Mouse (Mus musculus): ENCODE results near the gene Rfxank.

DNA sequence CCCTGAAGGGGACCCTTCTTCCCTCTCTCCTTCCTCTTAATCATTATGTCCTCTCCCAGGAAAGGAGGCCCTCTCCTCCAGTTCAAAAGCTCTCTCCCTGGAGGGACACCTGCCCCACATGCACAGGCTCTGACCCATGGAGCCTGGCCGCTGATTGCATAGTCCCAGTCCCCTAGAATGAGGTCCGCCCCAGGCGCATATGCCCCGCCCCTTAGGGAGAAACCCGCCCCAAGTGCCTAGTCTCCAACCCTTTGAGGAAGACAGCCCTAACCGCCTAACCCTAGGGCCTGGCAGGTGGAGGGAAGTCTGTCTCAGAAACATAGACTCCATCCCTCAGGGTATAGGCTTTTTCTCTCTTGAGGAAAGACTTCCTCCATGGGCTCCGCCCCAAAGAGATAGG is 51.7 kb downstream of the Rfxank start:
- TF ChIP-seq MYOG (IDR thresholded peaks at IDR 0.05; ENCODE audit: control insufficient read depth in 1 of 3, insufficient read depth in 1 of 3, insufficient read length in 2 of 3, low read depth in 2 of 3) (no peak), SRF (IDR thresholded peaks at IDR 0.05; ENCODE audit: control insufficient read depth, insufficient read length, low read depth) (no peak), POLR2A (IDR thresholded peaks at IDR 0.05; ENCODE audit: insufficient read length, low read depth) (no peak), POLR2AphosphoS2 (IDR thresholded peaks at IDR 0.05; ENCODE audit: insufficient read length, low read depth) (no peak), MYOD1 (IDR thresholded peaks at IDR 0.05; ENCODE audit: control insufficient read depth in 1 of 3, insufficient read length in 2 of 3, low read depth in 2 of 3) (no peak), MAX (IDR thresholded peaks at IDR 0.05; ENCODE audit: low read depth) (no peak), E2F4 (IDR thresholded peaks at IDR 0.05; ENCODE audit: insufficient read depth) (no peak), TCF12 (IDR thresholded peaks at IDR 0.05; ENCODE audit: insufficient read depth, poor library complexity, severe bottlenecking) (no peak), USF1 (IDR thresholded peaks at IDR 0.05; ENCODE audit: low read depth) (no peak), TCF3 (IDR thresholded peaks at IDR 0.05; ENCODE audit: insufficient read length, low read depth) (no peak), REST (IDR thresholded peaks at IDR 0.05; ENCODE audit: insufficient read depth, insufficient read length) (no peak), CEBPB (IDR thresholded peaks at IDR 0.05; ENCODE audit: insufficient read depth, poor library complexity, severe bottlenecking) (no peak)

All from myocyte (in vitro differentiated cells).